ENCODE assay signal across 12 mouse cellular contexts in genomic region chr6:128003542-128003941, GRCm38 (mm10).
DNase-seq lines count a peak whose midpoint lies in the region; ATAC-seq lines count a peak whose summit lies in the region.
"Had no signal": no experiment of that assay in that cellular context is flagged by ENCODE, and none has a peak within 500 bp of the region (broad histone marks: within the 10 kb centered on the region; RNA-seq: fewer than 3 reads in every experiment).

No protein-coding gene starts in this region.

- peak overlapping the region; percentile 3; the same call in 1 of the 2 replicates for H3K9ac ChIP-seq in heart, embryonic 12.5 days
- no peak overlapping the region for H3K9ac ChIP-seq in embryonic facial prominence, embryonic 14.5 days (ENCODE audit: low read depth, low read length)
- H3K9ac ChIP-seq in limb, embryonic 15.5 days, result no peak overlapping the region
- H3K9ac ChIP-seq: neural tube, embryonic 13.5 days had no signal

- peaks cover 3% of the 10 kb centered on the region for H3K36me3 ChIP-seq in heart, embryonic 12.5 days
- no peaks in the 10 kb centered on the region for H3K36me3 ChIP-seq in embryonic facial prominence, embryonic 14.5 days (ENCODE audit: control insufficient read depth, insufficient read depth, low read length)
- no peaks in the 10 kb centered on the region for H3K36me3 ChIP-seq in limb, embryonic 15.5 days
- H3K36me3 ChIP-seq: neural tube, embryonic 13.5 days had no signal

- no peak for ATAC-seq in heart, embryonic 12.5 days (ENCODE audit: insufficient number of reproducible peaks, low FRiP score)
- ATAC-seq in embryonic facial prominence, embryonic 14.5 days (ENCODE audit: low read depth), result peak; percentile 14; the same call in 1 of the 2 replicates
- ATAC-seq in limb, embryonic 15.5 days (ENCODE audit: insufficient number of reproducible peaks, low FRiP score, low TSS enrichment, low read depth), result no peak
- ATAC-seq: hindbrain, postnatal 0 days had no signal

- H3K4me1 ChIP-seq in heart, embryonic 12.5 days (replicated peaks), result peaks cover 78% of the 10 kb centered on the region
- peaks cover 52% of the 10 kb centered on the region for H3K4me1 ChIP-seq in embryonic facial prominence, embryonic 14.5 days (ENCODE audit: control insufficient read depth, insufficient read depth, low read length)
- peaks cover 41% of the 10 kb centered on the region for H3K4me1 ChIP-seq in limb, embryonic 15.5 days

- intact Hi-C loops in gastrocnemius, postnatal 36 days (cut with DNase I), result no loop called here

- H3K9me3 ChIP-seq in heart, embryonic 12.5 days (replicated peaks), result no peaks in the 10 kb centered on the region
- H3K9me3 ChIP-seq in embryonic facial prominence, embryonic 14.5 days (ENCODE audit: control insufficient read depth, low read length), result no peaks in the 10 kb centered on the region
- no peaks in the 10 kb centered on the region for H3K9me3 ChIP-seq in limb, embryonic 15.5 days
- H3K9me3 ChIP-seq: neural tube, embryonic 13.5 days had no signal

- WGBS in heart, embryonic 12.5 days, result 59% methylated on average over 5 of the region's 5 CpGs
- 56% methylated on average over 5 of the region's 5 CpGs for WGBS in embryonic facial prominence, embryonic 14.5 days
- 54% methylated on average over 5 of the region's 5 CpGs for WGBS in limb, embryonic 15.5 days

- H3K4me3 ChIP-seq in heart, embryonic 12.5 days, result no peak overlapping the region
- H3K4me3 ChIP-seq in embryonic facial prominence, embryonic 14.5 days (ENCODE audit: low read depth, low read length), result no peak overlapping the region
- no peak overlapping the region for H3K4me3 ChIP-seq in limb, embryonic 15.5 days
- H3K4me3 ChIP-seq: erythroblast, embryonic 14.5 days; neural tube, embryonic 13.5 days had no signal

- H3K27ac ChIP-seq in heart, embryonic 12.5 days (ENCODE audit: poor library complexity, severe bottlenecking), result peak overlapping the region; percentile 20; the same call in 1 of the 2 replicates
- H3K27ac ChIP-seq in embryonic facial prominence, embryonic 14.5 days (replicated peaks; ENCODE audit: low read depth, low read length), result peak overlapping the region; percentile 21; the same call in 1 of the 2 replicates
- H3K27ac ChIP-seq in limb, embryonic 15.5 days, result peak overlapping the region; percentile 17; the same call in 1 of the 2 replicates
- H3K27ac ChIP-seq: hindbrain, postnatal 0 days; neural tube, embryonic 13.5 days had no signal

- no peak overlapping the region for H3K4me2 ChIP-seq in heart, embryonic 12.5 days
- no peak overlapping the region for H3K4me2 ChIP-seq in embryonic facial prominence, embryonic 14.5 days (ENCODE audit: low read depth, low read length)
- H3K4me2 ChIP-seq in limb, embryonic 15.5 days, result no peak overlapping the region
- H3K4me2 ChIP-seq: neural tube, embryonic 13.5 days had no signal

- no peaks in the 10 kb centered on the region for H3K27me3 ChIP-seq in heart, embryonic 12.5 days (replicated peaks)
- no peaks in the 10 kb centered on the region for H3K27me3 ChIP-seq in embryonic facial prominence, embryonic 14.5 days (replicated peaks; ENCODE audit: control insufficient read depth, insufficient read depth, low read length)
- no peaks in the 10 kb centered on the region for H3K27me3 ChIP-seq in limb, embryonic 15.5 days
- H3K27me3 ChIP-seq: neural tube, embryonic 13.5 days had no signal

- DNase-seq in heart, adult 11 months, result no peak
- peak; percentile 42 to 47 for DNase-seq in kidney, postnatal 4 days
- DNase-seq in kidney, postnatal 14 days, result no peak
- DNase-seq in embryonic facial prominence, embryonic 14.5 days (ENCODE audit: low spot score), result peak; percentile 79
- no peak for DNase-seq in cerebellum, postnatal 4 days (ENCODE audit: low spot score in 2 of 2)
- no peak for DNase-seq in gastrocnemius, postnatal 36 days
- DNase-seq: midbrain, embryonic 14.5 days had no signal

Comparison
In these comparisons a context has a peak if more than half of its experiments do, and no peak if none do; other contexts are left out.
1. DNase-seq: peak in kidney, postnatal 4 days (2 of 2) and embryonic facial prominence, embryonic 14.5 days (single experiment); none in heart, adult 11 months (single experiment), kidney, postnatal 14 days (single experiment), cerebellum, postnatal 4 days (0 of 2) and gastrocnemius, postnatal 36 days (0 of 2).
2. Peak in every context shown above with its lines, with median percentiles within 50 percentile points of each other: H3K27ac ChIP-seq.